Mouse (Mus musculus) duodenum, adult 2 months (tissue): ENCODE measurements around the gene Rtp4. TPM values are rescaled to one million over a fixed set of nuclear protein-coding genes. Genes with fewer than 3 reads are reported as not detected.

Experiments used
- polyA plus RNA-seq: library from polyadenylated mRNA; depleted of rRNA; stranded (reverse); fragments of >200 nt; gene quantifications from 2 replicates; pipeline ENCODE4 v1.2.3, GENCODE M21; 2012; ENCODE audit warnings: low replicate concordance; rRNA removed

The Rtp4 gene
- polyA plus RNA-seq = 8.8 and 28.6 TPM in 2 replicates

DNA sequence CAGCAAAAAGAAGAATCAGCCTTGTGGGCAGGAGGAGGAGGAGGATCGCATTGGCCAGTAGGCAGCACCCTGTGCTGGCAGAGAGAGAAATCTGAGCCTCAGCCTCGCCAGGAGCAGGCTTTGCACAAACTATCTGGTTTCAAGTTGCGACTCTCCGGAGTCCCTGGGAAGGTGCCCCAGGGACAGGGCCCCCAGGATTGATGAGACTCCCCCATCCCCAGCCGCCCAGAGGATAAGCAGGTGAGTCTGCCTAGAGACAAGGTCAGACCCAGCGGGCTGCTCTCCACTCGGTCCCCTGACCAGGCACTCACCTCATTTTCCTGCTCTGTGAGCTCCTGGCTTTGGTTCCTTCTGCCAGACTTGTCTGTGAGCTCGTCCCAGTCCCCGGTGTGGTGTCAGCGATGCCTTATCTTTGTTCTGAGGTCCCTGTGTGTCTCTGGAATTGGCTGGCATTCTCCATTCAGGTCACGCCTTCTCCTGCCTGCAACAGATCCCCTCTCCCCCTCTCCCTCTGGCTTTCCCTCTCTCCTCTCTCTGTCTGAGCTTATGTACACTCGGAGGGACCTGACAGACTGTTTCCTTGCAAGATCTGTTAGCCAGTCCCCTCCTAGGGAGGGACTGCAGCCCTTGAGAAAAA is at the start of gene Rtp4, which contains the start of gene Masp1:
TSS of gene Rtp4 (plus strand) at position 57 of the 637 bp plus-strand sequence.
TSS of gene Masp1 (minus strand) at position 581 of the 637 bp plus-strand sequence.

Other genes with a start within 250 kb of the Rtp4 start
- gene Rtp1, start 91.2 kb upstream of the Rtp4 start, polyA plus RNA-seq = not detected in 2 replicates
- 0.25 and 0.79 TPM in 2 replicates for gene Masp1, start 524 bp downstream of the Rtp4 start, polyA plus RNA-seq